Mouse (Mus musculus) CH12.LX (cell line): ENCODE data around the gene Mt4. TPM values are rescaled to one million over a fixed set of nuclear protein-coding genes. Genes with fewer than 3 reads are reported as not detected.

Source experiments
- DNase-seq: peaks from one replicate; pipeline ENCODE4 v3.0.0-alpha.2; 2013; ENCODE audit errors: extremely low read depth
- H3K27ac ChIP-seq: 2 replicates; pipeline ENCODE4 v1.5.1; 2012; ENCODE audit warnings: low read depth, mild to moderate bottlenecking, control low read depth, moderate library complexity; ENCODE audit not compliant: insufficient read depth
- H3K27me3 ChIP-seq: replicated peaks from 2 replicates; pipeline ENCODE3; 2012; ENCODE audit warnings: inconsistent platforms
- H3K36me3 ChIP-seq, 2 experiments: replicated peaks in 1 of 2; 2 replicates each; pipeline versions ENCODE3 to v1.6.1; 2012; ENCODE audit warnings: inconsistent platforms in 1 of 2, low read length in 1 of 2, mild to moderate bottlenecking in 1 of 2, mixed read lengths in 1 of 2, moderate library complexity in 1 of 2; ENCODE audit not compliant: control insufficient read depth in 1 of 2, insufficient read depth in 1 of 2
- H3K4me1 ChIP-seq, 2 experiments: 2 replicates each; pipeline ENCODE4 v1.6.1; 2012; ENCODE audit warnings: inconsistent platforms in 1 of 2, moderate library complexity in 1 of 2; ENCODE audit not compliant: insufficient read depth in 2 of 2, control insufficient read depth in 1 of 2
- H3K4me2 ChIP-seq: 2 replicates; pipeline ENCODE4 v1.6.1; 2012; ENCODE audit warnings: low read depth, mild to moderate bottlenecking, control low read depth; ENCODE audit not compliant: poor library complexity, insufficient read depth, severe bottlenecking
- H3K4me3 ChIP-seq, 3 experiments: fragments of 150-350 bp in 1 of 3; sonication (generic) in 1 of 3; replicated peaks in 1 of 3; 2 replicates each; pipeline versions ENCODE3 to v1.5.1; 2011 to 2012; ENCODE audit warnings: low read depth in 2 of 3, low read length in 2 of 3, mild to moderate bottlenecking in 2 of 3, moderate library complexity in 2 of 3, control low read depth in 1 of 3, improper control_type of control experiment in 1 of 3, inconsistent platforms in 1 of 3, mixed read lengths in 1 of 3; ENCODE audit not compliant: poor library complexity in 1 of 3
- H3K79me2 ChIP-seq: replicated peaks from 2 replicates; pipeline ENCODE4 v1.6.1; 2012; ENCODE audit warnings: mild to moderate bottlenecking, moderate library complexity; ENCODE audit not compliant: control insufficient read depth, poor library complexity, insufficient read depth, severe bottlenecking; ENCODE audit errors: extremely low read depth
- H3K9ac ChIP-seq: 2 replicates; pipeline ENCODE4 v1.6.1; 2012; ENCODE audit warnings: low read depth, mild to moderate bottlenecking, control low read depth, moderate library complexity; ENCODE audit not compliant: insufficient read depth
- H3K9me3 ChIP-seq: replicated peaks from 2 replicates; pipeline ENCODE3; 2012; ENCODE audit warnings: low read length, inconsistent platforms, mixed read lengths
- BHLHE40 ChIP-seq: IDR thresholded peaks from 2 replicates; pipeline ENCODE4 v1.6.1; 2011; ENCODE audit warnings: mild to moderate bottlenecking, low read depth, low read length, improper control_type of control experiment
- CHD1 ChIP-seq: IDR thresholded peaks from 2 replicates; pipeline ENCODE4 v1.6.1; 2012; ENCODE audit warnings: low read depth, low read length, improper control_type of control experiment, inconsistent platforms
- CTCF ChIP-seq, 2 experiments: IDR thresholded peaks in 1 of 2; conservative IDR thresholded peaks in 1 of 2; 2 replicates each; pipeline ENCODE4 v1.5.1; 2011 to 2012; ENCODE audit warnings: low read depth in 2 of 2, low read length in 2 of 2, improper control_type of control experiment in 1 of 2, inconsistent platforms in 1 of 2, mild to moderate bottlenecking in 1 of 2, moderate library complexity in 1 of 2
- ELF1 ChIP-seq: IDR thresholded peaks from 2 replicates; pipeline ENCODE4 v1.6.1; 2014; ENCODE audit warnings: low read depth, mild to moderate bottlenecking, inconsistent platforms, low read length, improper control_type of control experiment
- EP300 ChIP-seq: IDR thresholded peaks from 2 replicates; pipeline ENCODE4 v1.6.1; 2011; ENCODE audit warnings: low read length, improper control_type of control experiment
- ETS1 ChIP-seq: conservative IDR thresholded peaks from 2 replicates; pipeline ENCODE4 v1.6.1; 2012; ENCODE audit warnings: low read depth, mild to moderate bottlenecking, inconsistent platforms, low read length, improper control_type of control experiment, moderate library complexity
- GABPA ChIP-seq: IDR thresholded peaks from 2 replicates; pipeline ENCODE4 v1.6.1; 2012; ENCODE audit warnings: low read depth, low read length, improper control_type of control experiment, inconsistent platforms; ENCODE audit not compliant: insufficient replicate concordance
- IRF4 ChIP-seq: IDR thresholded peaks from 2 replicates; pipeline ENCODE4 v1.6.1; 2014; ENCODE audit warnings: low read depth, mild to moderate bottlenecking, inconsistent platforms, low read length, improper control_type of control experiment
- JUND ChIP-seq: conservative IDR thresholded peaks from 2 replicates; pipeline ENCODE4 v1.6.1; 2011; ENCODE audit warnings: low read depth, low read length, improper control_type of control experiment
- MXI1 ChIP-seq: IDR thresholded peaks from 2 replicates; pipeline ENCODE4 v1.6.1; 2011; ENCODE audit warnings: mild to moderate bottlenecking, low read depth, low read length, improper control_type of control experiment
- NELFE ChIP-seq: IDR thresholded peaks from 2 replicates; pipeline ENCODE4 v1.6.1; 2011; ENCODE audit warnings: low read depth, low read length, improper control_type of control experiment
- NRF1 ChIP-seq: IDR thresholded peaks from 2 replicates; pipeline ENCODE4 v1.6.1; 2014; ENCODE audit warnings: low read depth, mild to moderate bottlenecking, inconsistent platforms, low read length, improper control_type of control experiment, moderate library complexity
- RCOR1 ChIP-seq: conservative IDR thresholded peaks from 2 replicates; pipeline ENCODE4 v1.6.1; 2012; ENCODE audit warnings: low read depth, mild to moderate bottlenecking, inconsistent platforms, low read length, improper control_type of control experiment
- TBP ChIP-seq: conservative IDR thresholded peaks from 2 replicates; pipeline ENCODE4 v1.6.1; 2011; ENCODE audit warnings: low read depth, low read length, improper control_type of control experiment
- USF2 ChIP-seq: conservative IDR thresholded peaks from 2 replicates; pipeline ENCODE4 v1.6.1; 2011; ENCODE audit warnings: low read depth, low read length, improper control_type of control experiment
- ZMIZ1 ChIP-seq: IDR thresholded peaks from 2 replicates; pipeline ENCODE4 v1.6.1; 2012; ENCODE audit warnings: low read depth, mild to moderate bottlenecking, inconsistent platforms, low read length, improper control_type of control experiment
- ZNF384 ChIP-seq: IDR thresholded peaks from 2 replicates; pipeline ENCODE4 v1.6.1; 2012; ENCODE audit warnings: low read depth, low read length, improper control_type of control experiment, inconsistent platforms
- dilution Hi-C: fragments of 300-500 bp; cut with MboI; formaldehyde crosslinking; loops from 2 replicates; pipeline ENCODE4 v1.14.3; 2020; ENCODE audit warnings: low sequenced_read_pairs; ENCODE audit not compliant: extremely low pct_unique_long_range_greater_than_20kb, extremely low pct_ligation_motif_present
- in situ Hi-C: fragments of 300-500 bp; cut with MboI; formaldehyde crosslinking; loops from 3 replicates; pipeline ENCODE4 v1.14.3; 2019; ENCODE audit warnings: low sequenced_read_pairs, low pct_ligation_motif_present, low pct_unique_long_range_greater_than_20kb, mixed read lengths
- polyA plus RNA-seq: library from polyadenylated mRNA; unstranded; fragments of >175 nt; gene quantifications from 2 replicates; pipeline ENCODE4 v1.2.1, GENCODE M21; 2012; ENCODE audit warnings: low read depth; ENCODE audit not compliant: insufficient read length
- total RNA-seq, 2 experiments: library from RNA; depleted of rRNA; stranded (reverse); fragments of 300-350 nt in 1 of 2; fragments of >200 nt in 1 of 2; gene quantifications; 2 replicates each; pipeline ENCODE4 v1.2.3; 2012 to 2014

Mt4 gene
- total and polyA plus RNA-seq, 3 experiments = not detected

- H3K79me2 ChIP-seq = no peaks in the 10 kb centered on the region
- H3K27me3 ChIP-seq = no peaks in the 10 kb centered on the region
- in situ Hi-C loops (no loop called here), dilution Hi-C loops (no loop called here)
- peak; percentile 53 for DNase-seq
- H3K36me3 ChIP-seq = no peaks in the 10 kb centered on the region
- H3K4me3 ChIP-seq = no peak overlapping the region
- peaks cover 0 to 20% of the 10 kb centered on the region in 2 experiments; a peak in 2 of 4 replicates for H3K4me1 ChIP-seq
- H3K27ac ChIP-seq = no peak overlapping the region
- no peaks in the 10 kb centered on the region for H3K9me3 ChIP-seq
- H3K9ac ChIP-seq = no peak overlapping the region
- TF ChIP-seq ZMIZ1 (no peak), JUND (no peak), NELFE (no peak), CTCF (conservative IDR thresholded peaks at IDR 0.05 in 1 of 2, IDR thresholded peaks at IDR 0.05 in 1 of 2; ENCODE audit: low read depth in 2 of 2, low read length in 2 of 2) (no peak), NRF1 (no peak), MXI1 (no peak), EP300 (0 out of 2 replicates have a peak, but pooled peaks have one; percentile 28), TBP (no peak), GABPA (no peak), ETS1 (peak; percentile 18; the same call in 1 of the 2 replicates), BHLHE40 (no peak), RCOR1 (no peak), CHD1 (no peak), ELF1 (0 out of 2 replicates have a peak, but pooled peaks have one; percentile 21), USF2 (no peak), IRF4 (0 out of 2 replicates have a peak, but pooled peaks have one; percentile 12)
- H3K4me2 ChIP-seq = peak overlapping the region; percentile 59; the same call in 1 of the 2 replicates
Observed at GRCm38 (mm10) chr8:94113435-94113834, 23.6 kb upstream of the Mt4 start.

GRCm38 (mm10) chr8:94113972-94114371 is 23.0 kb upstream of the Mt4 start:
- no peak overlapping the region for H3K4me3 ChIP-seq
- no peaks in the 10 kb centered on the region for H3K9me3 ChIP-seq
- DNase-seq = no peak
- in situ Hi-C loops (no loop called here), dilution Hi-C loops (no loop called here)
- H3K4me2 ChIP-seq = no peak overlapping the region
- no peaks in the 10 kb centered on the region for H3K79me2 ChIP-seq
- H3K27me3 ChIP-seq = no peaks in the 10 kb centered on the region
- H3K36me3 ChIP-seq = no peaks in the 10 kb centered on the region
- peak; percentile 61 for TF ChIP-seq ZNF384
- TF ChIP-seq GABPA = no peak
- no peak overlapping the region for H3K27ac ChIP-seq
- H3K9ac ChIP-seq = no peak overlapping the region
- H3K4me1 ChIP-seq = peaks cover 0 to 25% of the 10 kb centered on the region in 2 experiments; a peak in 2 of 4 replicates
